Mouse (Mus musculus): Measurements from ENCODE around the gene Mfsd5. TPM values are rescaled to one million over a fixed set of nuclear protein-coding genes. Genes with fewer than 3 reads are reported as not detected.
A peak's percentile ranks its signal among the peaks of the same experiment; 100 is the strongest.

Mfsd5 gene
- polyA plus RNA-seq, 1 experiment from 2014 or later, result 64.2 TPM

- Histone ChIP-seq H3K4me3 (no peak overlapping the region), H3K36me3 (replicated peaks) (peaks cover 96% of the 10 kb centered on the region), H3K4me1 (no peaks in the 10 kb centered on the region), H3K27ac (no peak overlapping the region), H3K9me3 (no peaks in the 10 kb centered on the region), H3K27me3 (ENCODE audit: poor library complexity, severe bottlenecking) (no peaks in the 10 kb centered on the region)
- DNase-seq (ENCODE audit: extremely low spot score, low spot score), result no peak
- 91% methylated on average over 10 of the region's 10 CpGs for WGBS
Measured at GRCm38 (mm10) chr15:102310074-102310845, 31.0 kb downstream of the Mfsd5 start.

- DNase-seq (ENCODE audit: extremely low spot score, low spot score), result no peak
- peaks cover 96% of the 10 kb centered on the region for H3K36me3 ChIP-seq (replicated peaks)
- no peaks in the 10 kb centered on the region for H3K4me1 ChIP-seq
- H3K4me3 ChIP-seq, result no peak overlapping the region
- no peaks in the 10 kb centered on the region for H3K9me3 ChIP-seq
- H3K27ac ChIP-seq, result no peak overlapping the region
- no peaks in the 10 kb centered on the region for H3K27me3 ChIP-seq (ENCODE audit: poor library complexity, severe bottlenecking)
Measured at GRCm38 (mm10) chr15:102311489-102311888, 32.2 kb downstream of the Mfsd5 start.

GRCm38 (mm10) chr15:102315292-102315691 lies 36.0 kb downstream of the Mfsd5 start:
- no peaks in the 10 kb centered on the region for H3K27me3 ChIP-seq (ENCODE audit: poor library complexity, severe bottlenecking)
- H3K4me1 ChIP-seq, result no peaks in the 10 kb centered on the region
- DNase-seq (ENCODE audit: extremely low spot score, low spot score), result no peak
- H3K4me3 ChIP-seq, result no peak overlapping the region
- no peaks in the 10 kb centered on the region for H3K9me3 ChIP-seq
- WGBS, result 94% methylated on average over 8 of the region's 8 CpGs
- H3K36me3 ChIP-seq (replicated peaks), result peaks cover 95% of the 10 kb centered on the region
- H3K27ac ChIP-seq, result no peak overlapping the region

GRCm38 (mm10) chr15:102316263-102316662 lies 37.0 kb downstream of the Mfsd5 start:
- H3K27me3 ChIP-seq (ENCODE audit: poor library complexity, severe bottlenecking), result no peaks in the 10 kb centered on the region
- H3K9me3 ChIP-seq, result no peaks in the 10 kb centered on the region
- no peak for DNase-seq (ENCODE audit: extremely low spot score, low spot score)
- H3K36me3 ChIP-seq (replicated peaks), result peaks cover 97% of the 10 kb centered on the region
- WGBS, result 91% methylated on average over 6 of the region's 6 CpGs
- H3K4me3 ChIP-seq, result no peak overlapping the region
- H3K4me1 ChIP-seq, result no peaks in the 10 kb centered on the region
- H3K27ac ChIP-seq, result no peak overlapping the region

GRCm38 (mm10) chr15:102324654-102325473 lies 45.6 kb downstream of the Mfsd5 start:
- 76% methylated on average over 12 of the region's 12 CpGs for WGBS
- Histone ChIP-seq H3K4me1 (peaks cover 14% of the 10 kb centered on the region), H3K27ac (no peak overlapping the region), H3K27me3 (ENCODE audit: poor library complexity, severe bottlenecking) (no peaks in the 10 kb centered on the region), H3K4me3 (peak overlapping the region; percentile 88), H3K9me3 (no peaks in the 10 kb centered on the region), H3K36me3 (replicated peaks) (peaks cover 70% of the 10 kb centered on the region)
- no peak for DNase-seq (ENCODE audit: extremely low spot score, low spot score)

- Histone ChIP-seq H3K9me3 (no peaks in the 10 kb centered on the region), H3K27ac (peak within 1 kb of the TSS; percentile 91), H3K4me3 (peak within 1 kb of the TSS; percentile 88), H3K36me3 (replicated peaks) (peaks cover 70% of the 10 kb centered on the region), H3K4me1 (peaks cover 18% of the 10 kb centered on the region), H3K27me3 (ENCODE audit: poor library complexity, severe bottlenecking) (no peaks in the 10 kb centered on the region)
- WGBS, result under 1% methylated on average over 40 of the region's 40 CpGs
- DNase-seq (ENCODE audit: extremely low spot score, low spot score), result peak; percentile 80
Measured at GRCm38 (mm10) chr15:102326022-102326576, 46.8 kb downstream of the Mfsd5 start, which contains the start of gene Pfdn5. Pfdn5 (plus strand) TSS chr15:102326116.

GRCm38 (mm10) chr15:102326892-102327291 lies 47.6 kb downstream of the Mfsd5 start:
- 72% methylated on average over 8 of the region's 8 CpGs for WGBS

More at GRCm38 (mm10) chr15:102326892-102327291, 47.6 kb downstream of the Mfsd5 start:
- DNase-seq (ENCODE audit: extremely low spot score, low spot score), result no peak
- H3K4me3 ChIP-seq, result peak overlapping the region; percentile 88
- no peaks in the 10 kb centered on the region for H3K9me3 ChIP-seq
- H3K36me3 ChIP-seq (replicated peaks), result peaks cover 65% of the 10 kb centered on the region
- no peaks in the 10 kb centered on the region for H3K27me3 ChIP-seq (ENCODE audit: poor library complexity, severe bottlenecking)
- H3K27ac ChIP-seq, result peak overlapping the region; percentile 91
- H3K4me1 ChIP-seq, result peaks cover 25% of the 10 kb centered on the region

Other genes with a start within 250 kb of the Mfsd5 start
- 140 and 143 TPM in 2 replicates for gene Eif4b, start 205.7 kb upstream of the Mfsd5 start, polyA plus RNA-seq (2016; fragmentation: Nextera tagmentation; extraction: Ambion mirVana)
- gene Tns2, start 179.0 kb upstream of the Mfsd5 start, polyA plus RNA-seq (2016; fragmentation: Nextera tagmentation; extraction: Ambion mirVana), result 11.1 and 13.1 TPM in 2 replicates
- 10.8 and 12.7 TPM in 2 replicates for gene Spryd3, start 143.2 kb upstream of the Mfsd5 start, polyA plus RNA-seq (2016; fragmentation: Nextera tagmentation; extraction: Ambion mirVana)
- gene Igfbp6, start 135.1 kb upstream of the Mfsd5 start, polyA plus RNA-seq (2016; fragmentation: Nextera tagmentation; extraction: Ambion mirVana), result 0.14 and 0.17 TPM in 2 replicates
- gene Soat2, start 128.9 kb upstream of the Mfsd5 start, polyA plus RNA-seq (2016; fragmentation: Nextera tagmentation; extraction: Ambion mirVana), result 0.09 TPM in 1 of 2 replicates, not detected in the other
- gene Zfp740, start 76.2 kb upstream of the Mfsd5 start, polyA plus RNA-seq (2016; fragmentation: Nextera tagmentation; extraction: Ambion mirVana), result 71.7 and 72.7 TPM in 2 replicates
- gene Csad, start 74.7 kb upstream of the Mfsd5 start, polyA plus RNA-seq (2016; fragmentation: Nextera tagmentation; extraction: Ambion mirVana), result 36.0 and 39.9 TPM in 2 replicates
- gene Itgb7, start 47.5 kb upstream of the Mfsd5 start, polyA plus RNA-seq (2016; fragmentation: Nextera tagmentation; extraction: Ambion mirVana), result 0.42 and 0.55 TPM in 2 replicates
- gene Rarg, start 21.9 kb upstream of the Mfsd5 start, polyA plus RNA-seq (2016; fragmentation: Nextera tagmentation; extraction: Ambion mirVana), result 27.5 and 31.3 TPM in 2 replicates
- gene Gm9918, start 8.9 kb upstream of the Mfsd5 start, polyA plus RNA-seq (2016; fragmentation: Nextera tagmentation; extraction: Ambion mirVana), result 0.48 and 0.76 TPM in 2 replicates
- 55.6 and 59.9 TPM in 2 replicates for gene Espl1, start 16.8 kb downstream of the Mfsd5 start, polyA plus RNA-seq (2016; fragmentation: Nextera tagmentation; extraction: Ambion mirVana)
- 311 and 331 TPM in 2 replicates for gene Pfdn5, start 46.7 kb downstream of the Mfsd5 start, polyA plus RNA-seq (2016; fragmentation: Nextera tagmentation; extraction: Ambion mirVana)
- gene Myg1, start 52.3 kb downstream of the Mfsd5 start, polyA plus RNA-seq (2016; fragmentation: Nextera tagmentation; extraction: Ambion mirVana), result 127 and 128 TPM in 2 replicates
- gene Aaas, start 71.3 kb downstream of the Mfsd5 start, polyA plus RNA-seq (2016; fragmentation: Nextera tagmentation; extraction: Ambion mirVana), result 141 and 144 TPM in 2 replicates
- gene Sp7, start 87.7 kb downstream of the Mfsd5 start, polyA plus RNA-seq (2016; fragmentation: Nextera tagmentation; extraction: Ambion mirVana), result 0.25 and 0.42 TPM in 2 replicates
- gene Sp1, start 126.7 kb downstream of the Mfsd5 start, polyA plus RNA-seq (2016; fragmentation: Nextera tagmentation; extraction: Ambion mirVana), result 9.7 and 9.9 TPM in 2 replicates
- 0.33 TPM in 1 of 2 replicates, not detected in the other for gene Amhr2, start 165.9 kb downstream of the Mfsd5 start, polyA plus RNA-seq (2016; fragmentation: Nextera tagmentation; extraction: Ambion mirVana)
- 70.7 and 74.6 TPM in 2 replicates for gene Prr13, start 179.6 kb downstream of the Mfsd5 start, polyA plus RNA-seq (2016; fragmentation: Nextera tagmentation; extraction: Ambion mirVana)
- gene Pcbp2, start 191.1 kb downstream of the Mfsd5 start, polyA plus RNA-seq (2016; fragmentation: Nextera tagmentation; extraction: Ambion mirVana), result 205 and 217 TPM in 2 replicates
- not detected in 2 replicates for gene Gm10337, start 224.3 kb downstream of the Mfsd5 start, polyA plus RNA-seq (2016; fragmentation: Nextera tagmentation; extraction: Ambion mirVana)
- 24.0 and 25.4 TPM in 2 replicates for gene Map3k12, start 237.6 kb downstream of the Mfsd5 start, polyA plus RNA-seq (2016; fragmentation: Nextera tagmentation; extraction: Ambion mirVana)
- 132 and 137 TPM in 2 replicates for gene Tarbp2, start 238.7 kb downstream of the Mfsd5 start, polyA plus RNA-seq (2016; fragmentation: Nextera tagmentation; extraction: Ambion mirVana)
- 1.3 and 2.2 TPM in 2 replicates for gene Npff, start 245.5 kb downstream of the Mfsd5 start, polyA plus RNA-seq (2016; fragmentation: Nextera tagmentation; extraction: Ambion mirVana)